Mouse (Mus musculus): Measurements from ENCODE around the gene Nr1h3.

Nr1h3 gene

DNA sequence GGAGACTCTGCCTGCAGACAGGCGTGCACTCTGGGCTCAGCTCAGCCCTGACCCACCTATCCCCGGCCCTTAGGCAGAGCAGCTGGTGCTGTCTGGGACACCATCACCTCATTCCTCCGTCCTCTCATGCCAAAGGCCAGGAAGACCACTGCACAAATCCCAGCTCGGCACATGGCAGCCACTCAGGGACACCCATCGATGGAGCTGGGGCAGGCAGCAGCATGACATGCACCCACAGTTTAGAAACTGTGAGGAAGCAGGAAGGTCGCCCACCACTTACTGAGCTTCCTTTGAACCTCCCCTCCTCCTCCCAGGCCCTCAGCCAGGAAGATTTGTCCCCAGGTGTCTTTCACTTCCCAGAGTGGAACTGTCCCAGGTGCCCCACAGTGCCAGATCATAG is 65.2 kb downstream of the Nr1h3 start:
- DNase-seq: no peak

DNA sequence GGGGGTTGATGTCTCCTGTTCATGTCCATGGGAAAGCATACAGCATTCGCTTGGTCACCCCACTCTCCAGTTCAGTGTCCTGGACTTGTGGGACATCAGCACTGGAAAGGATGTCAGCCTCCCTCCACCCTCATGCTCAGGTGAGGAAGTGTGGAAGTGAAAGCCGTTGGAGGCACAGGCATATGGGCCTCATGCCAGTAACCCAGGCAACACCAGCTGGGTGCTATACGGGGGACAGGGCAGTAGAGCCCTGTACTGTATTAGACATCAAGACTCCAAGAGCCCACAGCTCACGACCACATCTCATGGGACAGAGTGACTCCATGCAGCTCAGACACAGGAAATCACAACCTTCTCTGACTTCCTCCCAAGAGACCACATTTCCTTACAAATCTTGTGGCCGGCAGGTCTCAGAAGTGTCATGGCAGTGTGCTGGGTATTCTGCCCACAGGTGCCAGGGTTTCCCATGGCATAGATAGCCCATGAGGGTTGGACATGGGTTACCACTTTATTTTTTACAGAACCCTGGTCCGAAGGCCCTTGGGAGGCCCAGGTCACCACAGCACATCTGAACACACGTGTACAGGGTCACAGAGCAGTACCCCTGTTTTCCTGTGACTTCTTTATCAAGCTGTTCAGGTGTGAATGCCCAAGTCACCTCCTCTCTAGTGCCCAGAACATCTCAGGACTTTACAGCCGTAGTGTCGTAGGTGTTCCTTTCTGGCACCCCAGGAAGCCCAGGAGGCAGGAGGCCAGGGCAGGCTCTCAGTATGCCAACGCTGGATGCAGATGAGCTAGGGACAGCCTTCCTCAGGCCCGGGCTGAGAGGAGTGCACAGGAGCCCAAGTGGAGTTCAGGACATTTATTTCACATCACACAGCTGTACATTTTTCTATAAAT is 65.9 kb downstream of the Nr1h3 start:
- no peak for DNase-seq
